Mouse (Mus musculus) urinary bladder, postnatal 4 days (tissue): ENCODE measurements at regions not wholly inside any gene's neighbourhood (a gene's known extent, or its start where the extent isn't known, plus 50 kb on each side); places are given as distances from the start of the nearest gene placed in this dataset.

Experiments
- DNase-seq, 2 experiments: peaks; one replicate each; pipeline ENCODE4 v3.0.0; 2021 to 2022; ENCODE audit warnings: low spot score in 2 of 2

DNA sequence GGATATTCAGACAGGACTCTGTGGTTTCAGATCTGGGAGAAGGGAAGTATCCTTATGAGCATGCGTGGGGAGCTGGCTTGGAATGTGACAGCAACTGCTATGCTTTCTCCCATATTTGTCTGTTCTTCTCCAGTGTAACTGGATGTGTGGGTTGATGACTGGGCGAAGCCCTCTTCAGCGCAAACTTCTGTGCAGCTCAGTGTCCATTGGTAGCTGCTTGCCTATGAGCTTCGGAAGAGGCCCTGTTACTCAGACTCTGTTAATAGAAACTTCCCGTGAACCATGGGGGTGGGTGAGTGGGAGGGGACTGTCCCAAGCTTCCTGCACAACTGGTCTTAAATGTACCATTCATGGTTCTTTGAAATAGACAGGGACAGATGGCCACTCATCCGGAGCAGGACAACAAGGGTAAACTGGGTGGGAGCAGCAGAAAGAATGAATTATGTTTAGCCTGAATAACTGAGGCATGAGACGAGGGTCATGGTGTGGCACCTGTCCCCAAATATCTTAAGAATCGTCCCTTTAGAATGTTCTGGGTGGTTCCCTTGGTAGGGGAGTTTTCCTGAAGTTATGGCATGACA is 141.1 kb upstream of the Plxnc1 start:
- no peak for DNase-seq

DNA sequence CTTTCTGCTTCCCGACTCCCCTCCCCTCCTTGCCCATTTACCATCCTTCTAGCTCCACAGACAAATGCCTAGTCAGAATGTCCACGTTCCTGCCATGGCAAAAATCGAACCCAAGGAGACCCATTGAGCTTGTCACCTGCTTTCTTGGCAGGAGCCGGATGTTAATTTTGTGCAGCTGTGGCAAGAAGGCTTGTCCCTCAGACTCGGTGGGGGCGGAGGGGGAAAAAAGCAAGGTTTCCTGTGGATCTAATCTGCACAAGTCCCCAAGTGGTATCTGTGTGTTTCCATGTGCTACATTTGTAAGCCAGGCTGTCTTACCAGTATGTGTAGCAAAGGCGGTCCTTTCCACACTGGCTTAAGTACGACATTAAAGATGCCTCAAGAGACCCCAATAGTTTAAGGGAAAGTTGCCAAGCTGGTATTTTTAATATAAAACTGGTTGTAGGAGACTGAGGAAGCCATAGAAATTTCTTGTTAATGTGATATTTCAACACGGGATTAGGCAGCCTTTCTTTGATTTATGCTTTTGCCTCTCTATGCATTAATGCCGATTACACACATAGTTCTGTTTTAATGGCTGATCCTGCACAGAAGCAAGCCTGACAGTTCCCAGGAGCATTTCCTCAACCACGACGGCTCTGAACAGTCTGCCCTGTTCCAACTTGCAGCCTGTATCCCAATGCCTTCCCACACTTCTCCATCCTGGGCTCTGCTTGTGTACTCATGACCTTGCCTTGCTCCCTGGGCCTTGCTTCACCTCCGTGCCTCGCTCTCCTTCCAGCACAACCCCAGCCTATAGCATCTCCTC is 138.9 kb upstream of the Plxnc1 start:
- DNase-seq = no peak

DNA sequence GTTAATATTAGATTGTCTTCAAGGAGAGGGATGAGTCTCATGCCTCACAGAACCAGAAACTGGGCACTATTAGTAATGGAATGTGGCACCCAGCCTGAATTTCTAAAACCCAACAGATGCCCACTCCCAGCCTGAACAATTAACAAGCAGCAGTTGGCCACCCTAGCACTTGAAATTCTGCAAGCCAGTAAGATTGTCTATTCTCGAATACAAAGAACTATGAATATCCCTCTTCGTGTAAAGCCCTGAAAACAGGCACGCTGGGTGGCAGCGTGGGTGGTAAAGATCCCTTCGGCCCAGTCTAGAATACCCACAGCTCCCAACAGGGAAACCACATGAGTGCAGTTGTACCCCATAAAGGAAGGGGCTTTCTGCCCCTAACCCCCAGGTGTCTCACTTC is 138.0 kb upstream of the Plxnc1 start:
- DNase-seq = no peak

DNA sequence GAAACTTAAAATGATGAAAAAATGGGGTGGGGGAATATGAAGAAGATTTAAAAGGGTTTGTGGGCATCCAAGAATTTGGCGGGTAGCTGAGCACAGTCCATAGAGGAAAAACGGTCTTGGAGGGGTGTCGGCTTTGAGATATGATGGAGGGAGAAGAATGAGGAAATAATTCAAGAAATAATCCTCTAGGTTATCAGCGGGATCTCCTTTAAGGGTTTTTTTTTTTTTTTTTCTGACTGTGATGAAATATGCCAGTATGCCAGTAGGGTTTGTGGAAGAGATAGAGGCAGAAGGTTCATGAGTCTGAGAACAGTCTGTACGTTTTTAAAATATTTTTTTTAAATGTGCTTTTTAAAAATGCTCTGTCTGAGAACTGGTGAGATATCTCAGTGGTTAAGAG is 135.3 kb upstream of the Plxnc1 start:
- no peak for DNase-seq

DNA sequence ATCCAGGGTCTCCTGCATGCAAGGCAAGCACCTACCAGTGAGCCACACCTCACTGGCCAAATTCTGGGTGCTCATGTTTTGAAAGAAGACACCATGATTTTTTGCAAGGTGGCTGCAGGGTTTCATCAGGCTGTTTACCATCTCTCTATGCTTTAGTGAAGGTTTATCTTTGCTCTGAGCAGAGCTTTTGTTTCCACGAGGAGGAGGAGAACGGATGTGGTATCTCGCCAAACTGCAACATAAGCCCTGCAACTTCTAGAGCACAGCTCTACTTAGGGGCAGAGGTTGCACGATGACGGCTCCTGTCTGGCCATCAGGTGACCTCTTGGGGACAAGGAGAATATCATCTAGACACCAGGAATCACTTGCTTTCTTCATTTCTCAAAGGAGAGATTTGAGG is 131.8 kb upstream of the Plxnc1 start:
- no peak for DNase-seq

DNA sequence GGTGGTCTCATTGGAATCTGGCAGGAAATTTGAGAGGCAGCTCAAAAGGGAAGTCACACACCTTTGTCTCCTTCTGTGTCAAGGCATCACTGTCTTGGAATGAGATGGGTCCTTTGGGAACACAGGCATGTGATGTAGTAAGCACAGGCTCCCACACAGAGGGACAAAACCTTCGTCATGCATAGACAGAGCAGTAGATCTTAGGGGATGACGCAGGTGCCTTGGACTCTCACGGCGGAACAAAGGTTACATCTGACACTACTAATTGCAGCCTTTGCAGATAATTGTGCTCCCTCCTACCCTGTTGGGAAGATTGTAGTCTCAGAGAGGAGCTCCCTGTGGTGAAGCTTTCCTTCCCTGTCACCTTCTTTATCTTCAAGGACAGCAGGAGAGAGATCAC is 131.3 kb upstream of the Plxnc1 start:
- DNase-seq = no peak

DNA sequence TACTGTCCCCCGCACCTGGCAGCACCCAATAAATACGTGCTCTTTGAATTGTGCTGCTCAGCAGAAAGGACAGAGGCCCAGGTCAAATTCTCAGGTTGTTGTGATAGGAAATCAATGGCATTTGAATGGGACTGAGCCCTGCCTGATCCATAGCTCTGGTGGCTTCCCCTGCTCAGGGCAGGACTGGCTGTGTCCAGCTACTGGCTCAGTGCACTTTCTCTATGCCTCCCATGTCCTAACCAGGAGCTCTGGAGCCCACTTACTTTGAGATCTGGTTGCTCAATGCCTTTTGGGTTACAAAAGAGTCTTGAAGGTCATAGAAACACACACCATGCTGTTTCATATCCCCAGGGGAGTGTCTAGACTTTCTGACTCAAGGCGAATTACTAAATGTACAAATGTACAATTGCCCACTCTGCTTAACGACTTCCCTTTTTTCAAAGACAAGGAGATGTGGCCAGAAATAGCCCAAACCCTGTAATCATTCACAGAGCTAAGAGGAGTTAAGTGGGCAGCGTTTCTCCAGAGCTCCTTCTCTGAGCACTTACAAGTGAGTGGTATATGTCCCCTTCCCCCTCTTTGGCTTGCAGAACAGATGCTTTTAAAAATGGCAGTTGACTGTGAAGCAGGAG is 130.4 kb upstream of the Plxnc1 start:
- DNase-seq = no peak

DNA sequence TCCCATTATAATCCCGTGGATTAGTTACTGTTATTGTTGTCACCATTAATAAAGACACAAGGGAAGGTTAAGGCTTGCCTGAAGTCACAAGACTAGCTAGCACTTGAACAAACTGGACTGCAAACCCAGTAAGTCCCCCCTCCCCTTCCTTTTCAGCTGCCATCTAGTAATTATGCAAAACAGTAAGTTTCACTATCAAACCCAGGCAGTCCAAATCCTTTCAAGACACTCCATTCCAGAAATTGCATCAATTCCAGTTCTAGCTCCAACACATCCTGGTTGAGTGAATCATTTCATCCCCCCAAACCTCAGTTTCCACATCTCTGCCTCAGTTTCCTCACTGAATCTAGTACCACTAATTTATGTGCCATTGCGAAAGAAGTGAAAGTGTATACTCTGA is 129.7 kb upstream of the Plxnc1 start:
- no peak for DNase-seq

DNA sequence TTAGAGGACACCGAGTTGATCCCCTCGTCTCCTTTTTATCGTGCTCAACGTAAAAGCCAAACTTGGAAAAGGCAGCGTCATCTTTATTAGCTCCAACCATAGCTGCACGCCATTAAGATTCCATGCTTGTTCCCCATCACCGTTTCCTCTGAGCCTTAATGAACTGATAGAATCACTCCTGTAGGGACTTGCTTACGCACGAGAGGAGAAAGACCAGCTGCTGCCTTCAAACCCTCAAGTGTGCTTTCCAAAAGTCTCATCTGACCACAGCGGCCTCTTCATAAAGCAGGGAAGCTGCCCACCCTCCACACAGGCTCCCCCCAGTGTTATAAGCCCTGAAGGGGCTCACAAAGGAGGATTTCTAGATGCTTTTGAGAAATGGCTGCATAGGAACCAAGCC is 123.3 kb upstream of the Plxnc1 start:
- DNase-seq = no peak

DNA sequence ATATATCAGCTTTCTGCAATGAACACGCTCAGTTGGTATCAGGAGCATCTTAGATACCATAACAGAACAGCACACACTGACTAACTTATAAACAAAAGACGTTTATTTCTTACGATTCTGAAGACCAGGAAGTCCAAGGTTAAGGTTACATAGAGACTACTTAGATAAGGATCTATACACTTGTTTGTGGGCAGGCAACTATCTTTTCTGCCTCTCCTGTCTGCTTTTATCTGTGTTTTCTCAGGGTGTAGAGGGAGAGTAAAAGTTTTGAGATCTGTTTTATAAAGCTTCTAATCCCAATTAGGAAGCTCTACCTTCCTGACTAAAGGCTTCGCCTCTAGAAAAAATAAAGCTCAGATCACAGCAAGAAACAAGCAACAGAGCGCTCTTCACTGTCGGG is 122.1 kb upstream of the Plxnc1 start:
- DNase-seq = no peak

DNA sequence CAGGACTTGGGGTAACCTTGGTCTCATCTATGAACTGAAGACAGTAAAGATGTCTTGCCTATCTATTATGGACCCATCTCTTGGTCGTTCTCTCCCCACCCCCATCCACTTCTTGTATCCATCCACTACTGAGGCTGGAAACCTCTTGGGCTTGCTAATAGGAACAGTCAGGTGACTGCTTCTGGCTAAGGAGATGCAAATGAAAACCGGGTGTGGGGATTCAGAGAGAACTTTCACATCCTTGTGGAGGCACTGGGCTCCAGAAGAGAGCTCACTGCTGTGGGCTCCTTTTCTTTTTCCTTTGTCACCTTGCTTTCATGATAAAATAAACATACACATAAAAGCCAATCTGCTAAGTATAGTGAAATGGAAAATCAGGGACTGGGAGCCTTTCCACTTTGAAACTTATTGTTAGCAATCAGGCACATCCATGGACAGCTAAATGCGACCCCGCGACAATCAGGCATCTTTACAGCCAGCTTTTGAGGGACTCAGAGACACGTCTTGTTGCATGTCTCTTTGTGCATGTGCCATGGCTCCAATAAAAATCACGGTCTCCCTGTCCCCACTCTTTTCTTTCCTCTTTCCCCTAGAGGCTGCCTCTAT is 115.0 kb upstream of the Plxnc1 start:
- DNase-seq = no peak

DNA sequence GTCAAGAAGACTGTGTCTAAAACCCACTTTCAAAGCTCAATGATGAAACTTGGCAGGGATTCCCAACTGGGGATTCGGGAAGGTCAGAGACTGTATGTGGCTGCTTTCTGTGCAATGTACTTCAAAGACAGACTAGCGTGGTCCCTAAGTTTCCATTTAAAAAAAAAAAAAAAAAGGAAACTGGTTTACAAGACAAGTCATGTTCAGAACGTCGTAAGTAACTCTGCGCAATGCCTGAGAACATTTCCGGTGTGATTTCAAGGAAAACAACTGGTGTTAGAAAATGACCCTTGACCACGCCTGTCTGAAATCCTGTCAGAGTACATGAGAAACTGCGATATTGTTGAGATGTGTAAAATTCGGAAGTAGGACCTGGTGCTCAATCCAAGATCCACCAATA is 114.4 kb upstream of the Plxnc1 start:
- no peak for DNase-seq

DNA sequence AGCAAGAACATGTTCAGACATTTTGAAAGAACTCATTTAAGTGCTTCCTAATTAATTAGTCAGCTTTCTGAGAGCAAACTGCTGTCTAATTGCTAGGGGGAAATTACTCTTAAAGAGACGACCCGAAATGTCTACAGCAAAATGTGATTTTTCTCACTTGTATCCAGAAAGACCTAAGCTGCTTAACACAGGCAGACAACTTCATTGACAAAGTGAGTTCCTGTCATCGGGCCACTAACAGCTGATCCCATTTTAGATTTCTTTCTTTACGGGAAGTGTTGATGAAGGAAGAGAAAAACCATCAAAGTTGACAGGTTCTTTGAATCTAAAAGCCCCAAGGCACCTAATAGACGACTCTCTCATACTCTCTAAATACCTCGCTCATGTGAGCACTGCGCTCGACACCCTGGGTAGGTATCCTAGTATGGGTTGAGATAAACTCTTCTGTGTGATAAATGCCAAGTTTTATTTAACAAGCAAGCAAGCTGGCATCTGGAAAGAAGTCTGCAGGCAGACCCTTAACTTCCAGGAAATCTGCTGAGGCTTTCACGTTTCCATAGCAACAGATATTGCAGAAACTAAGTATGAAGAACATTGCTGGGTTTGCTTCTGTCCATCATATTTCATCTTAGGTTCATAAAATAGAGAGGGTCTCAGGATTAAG is 112.5 kb upstream of the Plxnc1 start:
- DNase-seq = no peak

DNA sequence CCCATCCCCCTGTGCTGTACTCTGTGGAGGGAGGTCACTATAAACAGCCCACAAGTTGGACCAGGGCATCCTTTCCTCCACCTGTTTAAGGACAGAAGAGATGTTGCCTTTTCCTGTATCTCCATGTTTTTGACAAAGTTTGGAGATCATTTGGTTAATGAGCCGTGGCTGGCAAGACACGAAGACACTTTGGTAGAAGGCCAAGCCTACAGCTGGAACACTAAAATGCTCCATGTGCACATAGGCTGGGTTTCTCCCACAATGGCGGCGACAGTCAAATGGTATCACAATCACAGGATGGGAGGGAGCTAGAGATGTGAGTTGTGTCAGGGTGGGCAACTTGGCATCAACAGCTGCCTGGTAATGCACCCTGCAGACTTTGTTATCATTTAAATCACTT is 111.9 kb upstream of the Plxnc1 start:
- no peak for DNase-seq

DNA sequence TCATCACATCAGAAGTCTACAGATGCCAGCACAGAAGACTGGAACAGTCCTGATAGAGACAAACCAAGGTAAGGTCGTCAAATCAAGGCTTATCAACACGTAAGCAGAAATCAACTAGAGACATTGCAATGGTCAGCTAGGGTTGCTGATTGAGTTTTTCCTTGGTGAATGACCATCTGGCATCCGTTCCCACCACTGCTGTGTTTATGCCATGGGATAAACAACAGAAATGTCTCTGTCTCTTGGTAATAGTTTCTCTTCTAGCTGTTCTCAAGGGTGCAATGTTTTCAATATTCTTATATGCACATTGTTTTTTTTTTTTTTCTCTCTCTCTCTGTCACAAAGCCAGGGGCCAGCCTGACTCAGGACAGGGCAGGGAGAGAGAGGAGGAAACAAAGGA is 110.2 kb upstream of the Plxnc1 start:
- DNase-seq = no peak

DNA sequence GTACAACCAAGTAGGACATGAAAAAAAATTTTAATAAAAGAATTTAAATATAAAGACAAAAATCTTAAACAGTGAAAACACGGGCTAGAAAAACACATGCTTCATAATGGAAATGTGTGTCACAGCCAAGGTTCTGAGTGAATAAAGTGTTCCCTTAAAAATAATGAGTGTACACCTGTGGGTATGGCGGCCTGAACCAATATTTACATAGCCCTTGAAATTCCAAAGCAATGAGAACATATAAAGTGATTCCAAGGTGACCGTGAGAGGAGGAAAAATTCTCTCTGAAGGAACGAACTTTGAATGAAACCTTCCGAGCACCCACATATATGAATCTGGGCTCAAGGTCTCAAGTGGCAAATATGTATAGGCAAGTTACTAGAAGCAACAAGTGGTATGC is 104.2 kb upstream of the Plxnc1 start:
- no peak for DNase-seq

DNA sequence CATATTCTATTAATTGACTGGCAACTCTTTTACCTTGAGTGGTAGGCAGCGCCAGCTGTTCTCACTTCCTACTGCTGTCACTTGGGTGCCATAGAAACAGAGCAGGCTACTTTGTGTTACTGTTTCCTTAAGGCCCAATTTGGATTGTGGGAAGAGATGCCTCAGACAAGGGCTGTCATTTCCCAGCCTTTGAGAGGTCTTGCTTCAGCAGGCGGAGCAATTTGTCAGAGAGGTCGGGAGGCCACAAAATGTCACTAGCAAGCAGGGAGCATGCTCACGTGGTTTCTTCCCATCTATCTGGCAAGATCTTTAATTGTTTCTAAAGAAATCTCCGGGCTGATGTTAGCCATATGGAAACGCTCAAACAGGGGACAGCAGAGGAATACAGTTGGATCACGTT is 99.3 kb upstream of the Plxnc1 start:
- no peak for DNase-seq

DNA sequence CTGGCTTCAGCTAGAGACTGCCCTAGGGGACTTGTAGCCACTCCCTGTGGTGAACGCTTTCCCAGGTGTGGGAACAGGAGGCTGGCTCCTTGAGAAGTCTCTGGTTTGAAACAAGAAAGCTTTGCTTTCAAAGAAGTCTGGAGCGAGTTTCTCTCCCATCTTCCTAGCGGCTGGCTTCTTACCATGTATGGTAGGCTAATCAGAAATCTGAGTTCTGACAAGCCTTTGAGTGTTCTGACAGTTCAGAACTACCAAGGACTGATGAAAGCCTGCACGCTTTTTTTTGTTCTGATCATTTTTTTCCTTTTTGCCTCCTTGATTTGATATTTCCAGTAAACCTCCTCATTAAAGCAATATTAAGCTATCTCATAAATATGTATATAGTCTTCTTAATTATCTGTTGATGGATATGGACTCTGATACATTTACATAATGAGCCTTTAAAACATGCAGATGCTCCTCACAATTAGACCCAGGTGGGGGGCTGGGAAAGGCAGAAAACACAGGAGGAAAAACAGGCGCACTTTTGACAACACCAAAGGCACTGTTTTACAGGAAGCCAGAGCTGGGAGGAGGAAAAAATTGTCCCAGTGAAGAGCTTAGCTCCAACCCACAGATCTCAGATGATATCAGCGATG is 95.7 kb upstream of the Plxnc1 start:
- DNase-seq = no peak

DNA sequence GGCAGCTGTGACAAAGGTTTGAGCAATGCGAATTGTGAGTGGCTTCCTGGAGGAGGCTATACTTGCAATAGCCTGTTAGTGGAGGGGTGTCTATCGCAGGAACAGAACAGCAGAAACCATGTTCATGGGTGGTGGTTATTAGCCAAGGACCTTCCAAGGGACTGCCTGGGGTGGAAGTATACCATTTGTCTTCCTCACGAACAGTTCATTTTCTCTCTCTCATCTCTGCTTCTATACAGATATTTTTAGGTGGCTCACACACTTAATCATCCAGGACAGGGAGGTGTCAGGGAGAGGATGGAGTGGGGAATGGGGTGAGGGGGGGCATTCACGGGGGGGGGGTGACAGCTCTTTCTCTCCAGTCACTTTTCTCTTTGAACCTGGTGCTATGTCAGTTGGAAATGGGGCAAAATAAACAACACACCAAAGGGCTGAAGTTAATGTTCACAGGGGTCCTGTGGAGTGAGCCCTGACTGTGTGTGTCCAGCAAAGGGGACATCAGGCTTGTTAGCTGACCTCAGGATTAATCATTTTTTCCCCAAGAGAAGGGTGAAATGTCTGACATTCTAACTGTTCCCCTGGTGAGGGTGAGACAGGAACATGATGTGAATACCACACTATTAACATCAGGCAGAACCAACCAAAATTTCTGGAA is 91.5 kb upstream of the Plxnc1 start:
- no peak for DNase-seq

DNA sequence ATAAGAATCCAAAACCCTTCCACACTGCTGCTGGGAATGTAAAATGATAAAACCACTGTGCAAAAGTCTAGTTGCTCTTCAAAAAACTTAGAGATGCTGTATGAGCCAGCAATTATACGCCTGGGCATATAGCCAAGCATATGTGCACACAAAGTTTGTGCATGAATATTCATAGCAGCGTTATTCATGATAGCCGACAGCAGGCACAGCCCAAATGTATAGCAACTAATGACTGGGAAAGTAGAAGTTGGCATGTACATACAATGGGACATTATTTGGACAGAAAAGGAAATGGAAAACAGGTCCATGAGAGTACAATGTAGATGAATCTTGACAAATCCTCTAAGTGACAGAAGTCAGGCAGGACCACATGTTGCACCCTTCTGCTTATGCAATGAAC is 90.7 kb upstream of the Plxnc1 start:
- no peak for DNase-seq

DNA sequence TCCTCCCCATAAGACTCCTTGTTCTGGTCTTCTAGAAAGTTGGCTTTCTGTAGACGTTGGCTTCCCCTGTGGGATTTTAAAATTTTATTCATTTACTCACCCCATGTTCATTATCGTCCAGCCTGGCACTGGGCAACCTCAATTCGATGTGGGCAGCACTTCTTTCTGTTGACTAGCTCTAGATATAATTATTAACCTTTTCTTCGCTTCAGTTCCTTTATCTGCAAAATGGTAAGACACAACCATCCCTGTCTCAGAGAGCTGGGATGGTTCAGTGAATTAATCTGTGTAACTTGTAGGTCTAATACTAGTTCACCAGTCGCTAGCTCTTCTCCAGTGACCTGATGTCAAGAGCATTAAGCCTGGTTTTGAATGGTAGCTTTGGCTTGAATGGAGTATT is 89.9 kb upstream of the Plxnc1 start:
- no peak for DNase-seq
